Mouse (Mus musculus) heart, postnatal 10 days (tissue): ENCODE measurements around the gene Usf3. TPM values are rescaled to one million over a fixed set of nuclear protein-coding genes. Genes with fewer than 3 reads are reported as not detected.

Experiments used
- DNase-seq, 2 experiments: peaks; one replicate each; pipeline ENCODE4 v3.0.0; 2021
- intact Hi-C: fragments of 180-260 bp; cut with DNase I; formaldehyde crosslinking; loops from one replicate; pipeline ENCODE4 v1.15.1; 2025
- total RNA-seq, 2 experiments: library from RNA; stranded (reverse); gene quantifications; 2 replicates each; pipeline ENCODE4 v1.2.3; 2021

Gene Usf3
- total RNA-seq, 2 experiments from 2014 or later, result 23.0 to 24.5 TPM

DNA sequence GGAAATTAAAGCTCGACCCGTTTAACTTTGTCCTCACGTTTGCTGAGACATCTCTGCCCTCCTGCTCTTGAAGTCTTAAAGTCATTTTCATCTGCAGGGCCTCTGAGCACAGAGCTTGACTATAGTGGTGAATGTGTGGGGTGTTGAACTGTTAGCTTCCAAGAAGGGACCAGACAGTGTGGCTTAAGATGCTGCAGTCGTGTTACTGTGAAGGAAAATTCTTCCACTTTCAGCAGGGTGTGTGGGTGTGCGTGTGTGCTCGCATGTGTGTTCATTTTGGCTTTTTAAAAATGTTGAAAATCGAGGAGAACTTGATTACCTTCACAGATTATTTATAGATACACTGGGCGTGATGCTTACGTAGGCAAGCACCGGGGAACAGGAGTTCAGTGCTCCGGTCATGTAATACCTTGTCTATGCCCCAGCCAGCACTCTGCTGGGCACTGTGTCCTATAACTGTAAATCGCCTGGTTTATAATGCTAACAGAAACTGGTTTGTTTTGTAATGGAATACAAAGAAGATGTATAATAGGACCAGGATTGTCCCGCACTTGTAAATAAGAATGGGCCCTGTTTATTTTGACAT lies 53.8 kb downstream of the Usf3 start:
- intact Hi-C loops, result no loop called here
- no peak for DNase-seq

DNA sequence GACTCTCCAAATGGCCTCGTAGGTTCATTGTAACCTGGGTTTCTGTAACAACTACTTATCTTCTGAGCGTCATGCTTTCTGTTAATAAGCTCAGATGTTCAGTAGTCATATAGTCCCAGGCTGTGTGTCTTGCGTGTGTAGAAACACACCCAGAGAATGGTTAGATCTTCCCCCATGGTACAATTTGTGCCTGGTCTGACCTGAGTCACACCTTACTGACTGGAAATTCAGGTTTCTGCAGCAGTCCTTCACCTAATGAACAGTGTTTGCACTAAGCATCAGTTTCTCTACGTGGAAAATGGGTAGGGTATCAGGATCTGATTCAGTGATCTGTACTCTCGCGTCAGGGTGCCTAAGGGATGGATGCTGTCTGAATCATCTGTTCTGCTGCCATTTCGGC lies 60.0 kb downstream of the Usf3 start:
- DNase-seq, result no peak
- intact Hi-C loops, result no loop called here

DNA sequence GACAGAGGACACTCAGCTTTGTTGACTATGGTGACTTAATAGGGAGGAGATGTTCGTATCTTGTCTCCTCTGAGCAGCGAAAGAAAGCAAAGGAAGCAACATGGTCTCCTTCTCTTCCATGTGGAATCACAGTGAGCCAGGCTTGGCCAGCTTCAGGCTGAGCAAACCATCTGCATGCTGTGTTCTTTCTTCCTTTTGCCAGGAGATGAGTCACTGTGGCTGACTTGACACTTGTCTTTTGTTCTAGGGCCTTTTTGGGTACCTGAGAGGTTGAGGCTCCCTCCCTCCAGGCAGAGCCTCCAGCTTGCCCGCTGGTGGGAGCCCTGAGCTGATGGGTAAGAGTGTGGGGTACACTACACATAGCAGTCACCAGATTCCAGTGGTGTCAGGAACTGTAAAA lies 64.8 kb downstream of the Usf3 start:
- DNase-seq, result no peak
- intact Hi-C loops, result no loop called here

DNA sequence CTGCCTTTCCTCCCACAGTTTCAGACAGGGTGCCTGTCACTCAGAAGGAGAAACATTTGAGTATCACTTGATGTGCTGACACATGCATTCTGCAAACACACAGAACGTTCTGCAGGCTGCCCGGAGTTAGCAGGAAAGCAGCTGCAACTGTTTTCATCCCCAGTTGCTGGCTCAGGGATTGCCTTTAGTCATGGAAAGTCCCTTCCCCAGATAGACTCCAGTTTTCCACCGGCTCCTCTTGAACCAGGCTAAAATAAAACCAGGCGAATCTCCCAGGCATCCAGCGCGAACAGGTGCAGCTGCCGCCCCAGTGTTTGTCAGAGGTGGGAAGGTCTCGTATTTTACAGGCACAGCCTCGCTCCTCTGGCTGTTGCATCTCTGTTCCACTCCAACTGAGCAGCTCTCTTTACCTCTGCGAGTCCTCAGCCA lies 65.8 kb downstream of the Usf3 start:
- intact Hi-C loops, result no loop called here
- peak in 1 of 2 experiments; percentile 40 for DNase-seq

DNA sequence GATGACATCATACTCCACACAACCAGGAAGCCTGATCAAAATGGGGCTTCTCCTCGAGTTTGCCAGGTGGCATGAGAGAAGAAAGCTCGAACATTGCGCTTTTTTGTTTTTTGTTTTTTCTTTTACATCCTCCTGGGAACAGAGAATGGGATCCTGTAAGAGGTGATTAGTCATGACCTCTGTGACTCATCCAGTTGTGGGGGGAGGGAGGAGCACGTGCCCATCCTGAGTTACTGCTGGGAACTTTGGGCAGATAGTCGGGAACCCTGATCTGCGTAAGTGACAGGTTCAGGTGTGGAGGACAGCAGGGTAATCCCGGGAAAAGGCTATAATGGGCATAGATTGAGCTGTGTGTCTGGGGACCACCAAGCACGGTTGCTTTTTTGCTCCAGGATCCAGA lies 67.4 kb downstream of the Usf3 start:
- intact Hi-C loops, result no loop called here
- no peak for DNase-seq

DNA sequence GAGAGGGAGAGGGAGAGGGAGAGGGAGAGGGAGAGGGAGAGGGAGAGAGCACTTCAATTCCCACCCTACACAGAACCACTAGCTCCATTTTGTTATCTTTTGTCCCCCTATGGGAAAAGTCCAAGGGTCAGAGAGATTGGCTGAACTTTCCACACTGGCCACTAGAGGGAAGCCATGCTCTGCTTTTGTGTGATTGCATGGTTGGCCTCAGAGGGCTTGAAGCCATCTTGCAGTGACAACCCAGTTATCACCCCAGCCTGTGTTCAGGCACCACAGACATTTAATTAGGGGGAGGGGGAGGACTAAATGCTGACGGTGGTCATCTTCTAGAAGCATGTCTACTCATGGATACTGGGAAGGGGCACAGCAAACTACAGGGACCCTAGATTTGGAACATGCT lies 69.6 kb downstream of the Usf3 start:
- DNase-seq, result peak; percentile 81 to 89
- intact Hi-C loops, result loop anchor here (1.0 kb wide), 1 partner anchor 120 kb away; no protein-coding TSS in a partner anchor

DNA sequence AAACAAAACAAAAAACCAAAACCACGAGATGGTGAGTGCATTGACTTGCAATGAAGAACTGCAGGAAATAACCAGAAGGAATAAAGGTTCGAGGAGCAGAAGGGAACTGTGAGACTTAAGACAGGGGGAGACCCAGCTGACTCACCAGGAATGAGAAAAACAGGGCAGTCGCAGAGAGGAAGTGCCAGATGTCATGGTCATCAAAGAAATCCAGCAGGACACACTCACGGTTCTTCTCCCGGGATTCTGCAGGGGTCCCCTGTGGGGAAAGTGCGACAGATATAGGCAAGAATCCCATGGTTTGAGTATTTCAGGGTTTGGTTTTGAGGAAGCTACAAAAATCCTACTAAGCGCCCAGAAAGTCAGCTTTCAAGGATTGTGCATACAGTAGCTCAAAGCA lies 70.3 kb downstream of the Usf3 start:
- intact Hi-C loops, result no loop called here
- DNase-seq, result no peak

DNA sequence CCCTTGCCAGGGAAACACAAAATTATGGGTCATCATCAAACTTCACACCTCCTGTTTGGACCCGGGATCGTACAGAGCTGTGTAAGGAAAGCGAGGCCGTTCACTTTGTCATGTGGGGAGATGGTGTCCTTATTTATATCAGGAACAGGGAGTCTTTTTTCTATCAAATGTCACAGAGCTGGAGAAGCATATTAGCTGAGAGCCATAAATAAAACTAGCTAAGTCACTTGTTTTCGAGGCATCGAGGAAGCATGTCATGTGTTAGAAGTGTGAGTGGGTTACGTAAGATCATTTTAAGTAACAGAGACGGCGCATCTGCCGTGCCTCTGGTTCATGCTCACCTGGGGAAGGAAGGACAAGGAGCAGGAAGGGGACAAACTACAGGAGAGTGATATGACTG lies 76.9 kb downstream of the Usf3 start:
- no peak for DNase-seq
- intact Hi-C loops, result no loop called here

DNA sequence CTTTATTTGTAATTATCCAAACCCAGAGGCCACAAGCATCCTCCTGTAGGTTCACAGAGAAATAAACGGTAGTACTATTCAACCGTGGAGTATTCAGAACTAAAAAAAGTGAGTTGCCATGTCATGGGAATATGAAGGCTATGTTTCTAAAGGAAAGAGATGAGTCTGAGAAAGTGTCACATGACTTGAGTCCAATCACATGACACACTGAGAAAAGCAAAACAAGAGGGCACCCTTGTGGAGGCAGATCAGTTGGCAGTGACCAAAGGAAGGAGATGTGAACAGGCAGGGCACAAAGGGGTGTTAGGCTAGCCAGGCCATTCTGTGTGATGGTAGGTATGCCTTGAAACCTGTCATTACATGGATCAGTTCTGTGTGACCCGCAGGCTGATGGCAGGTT lies 79.7 kb downstream of the Usf3 start:
- intact Hi-C loops, result no loop called here
- DNase-seq, result no peak

DNA sequence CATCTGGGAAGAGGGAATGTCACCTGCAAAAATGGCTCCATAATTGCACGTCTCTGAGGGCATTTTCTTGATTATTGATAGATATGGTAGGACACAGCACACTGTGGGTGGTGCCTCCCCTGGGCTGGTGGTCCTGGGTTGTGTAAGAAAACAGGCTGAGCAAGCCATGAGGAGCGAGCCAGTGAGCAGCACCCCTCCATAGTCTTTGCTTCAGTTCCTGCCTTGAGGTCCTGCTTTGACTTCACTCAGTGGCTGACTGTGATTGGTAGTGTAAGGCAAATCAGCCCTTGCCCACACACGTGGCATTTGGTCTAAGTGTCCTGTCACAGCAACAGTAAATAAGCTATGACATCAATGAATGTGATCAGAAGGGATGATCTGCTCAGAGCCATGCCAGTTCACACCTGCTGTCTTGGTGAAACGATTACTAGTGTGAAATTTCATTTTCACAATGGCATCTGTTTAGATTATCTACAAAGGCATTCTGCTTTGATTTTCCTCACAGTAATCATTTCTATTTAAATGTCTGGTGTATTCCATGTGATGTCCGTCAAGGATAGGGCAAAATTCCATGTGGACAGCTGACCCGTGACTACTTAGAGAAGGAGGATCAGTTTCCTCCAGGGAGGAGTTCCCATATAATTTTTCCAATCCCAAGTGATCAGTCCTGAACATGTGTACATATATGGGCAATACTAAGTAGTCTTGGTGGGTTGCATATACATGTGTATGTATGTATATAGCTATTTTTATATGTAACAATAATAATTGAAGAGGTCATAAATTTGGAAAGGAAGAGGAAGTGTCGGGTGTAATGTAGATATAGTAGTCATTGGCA lies 81.0 kb downstream of the Usf3 start:
- DNase-seq, result peak in 1 of 2 experiments; percentile 21
- intact Hi-C loops, result no loop called here

DNA sequence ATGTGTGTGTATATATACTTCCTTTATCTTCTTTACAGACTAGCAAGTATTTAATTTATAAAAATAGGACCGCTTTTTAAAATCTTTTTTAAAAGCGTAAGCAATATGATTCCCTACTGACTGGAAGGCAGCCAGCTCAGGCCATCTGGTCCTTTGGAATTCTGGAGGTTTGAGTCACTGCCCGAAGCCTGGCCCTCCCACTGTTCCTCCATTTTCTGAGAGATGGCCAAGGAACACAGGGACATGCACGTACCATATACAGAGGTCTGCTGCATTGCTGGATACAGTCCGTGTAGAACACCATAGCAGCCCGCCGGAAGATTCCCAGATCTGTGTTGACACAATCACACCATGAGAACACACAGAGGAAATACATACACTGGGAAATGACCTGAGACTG lies 81.7 kb downstream of the Usf3 start:
- intact Hi-C loops, result no loop called here
- DNase-seq, result peak; percentile 77 to 79

DNA sequence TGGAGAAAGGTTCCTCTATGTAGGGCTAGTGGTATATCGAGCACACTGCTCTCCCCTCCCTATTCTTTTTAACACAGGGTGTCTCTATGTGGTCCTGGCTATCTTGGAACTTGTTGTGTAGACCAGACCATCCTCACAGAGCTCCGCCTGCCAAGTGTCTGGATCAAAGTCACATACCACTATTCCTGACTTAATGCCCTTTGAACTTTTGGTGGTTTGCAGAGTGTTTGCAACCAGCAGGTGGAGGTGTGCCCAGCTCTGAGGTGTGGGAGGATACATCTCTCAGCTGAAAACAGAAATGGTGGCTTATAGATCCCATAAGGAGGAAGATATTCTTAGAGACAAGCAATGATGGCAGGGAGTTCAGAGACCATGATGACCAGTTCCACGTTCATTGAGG lies 84.4 kb downstream of the Usf3 start:
- intact Hi-C loops, result no loop called here
- no peak for DNase-seq

DNA sequence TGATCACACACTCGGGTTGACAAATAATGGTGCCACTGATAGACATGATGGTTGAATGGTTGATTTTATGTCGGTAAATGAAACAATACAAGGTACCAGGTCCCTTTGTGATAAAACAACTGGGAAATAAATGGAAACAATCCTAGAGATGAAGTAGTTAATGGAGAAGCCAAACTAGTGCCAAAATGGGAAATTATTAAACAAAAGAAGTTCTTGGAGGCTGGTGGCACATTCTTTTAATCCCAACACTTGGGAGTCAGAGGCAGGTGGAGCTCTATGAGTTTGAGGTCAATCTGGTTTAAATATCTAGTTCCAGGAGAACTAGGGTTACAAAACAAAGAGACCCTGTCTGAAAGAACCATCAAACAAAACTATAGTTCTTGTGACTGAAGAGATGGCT lies 91.9 kb downstream of the Usf3 start:
- intact Hi-C loops, result no loop called here
- DNase-seq, result no peak

DNA sequence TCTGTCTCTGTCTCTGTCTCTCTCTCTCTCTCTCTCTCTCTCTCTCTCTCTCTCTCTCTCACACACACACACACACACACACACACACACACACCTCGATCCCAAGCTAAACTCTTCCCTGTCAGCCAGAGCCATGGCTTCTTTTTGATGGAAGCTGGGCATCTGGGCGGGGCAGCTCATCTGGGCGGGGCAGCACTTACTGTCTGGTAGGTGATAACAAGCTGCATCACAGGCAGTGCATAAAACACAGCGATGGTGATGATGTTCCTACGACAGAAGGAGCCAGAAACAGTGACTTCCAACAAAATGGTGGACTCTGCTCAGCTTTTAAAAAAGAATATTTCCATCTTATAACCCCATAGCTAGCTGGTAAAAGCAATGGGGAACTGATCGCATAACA lies 92.5 kb downstream of the Usf3 start:
- DNase-seq, result no peak
- intact Hi-C loops, result no loop called here

DNA sequence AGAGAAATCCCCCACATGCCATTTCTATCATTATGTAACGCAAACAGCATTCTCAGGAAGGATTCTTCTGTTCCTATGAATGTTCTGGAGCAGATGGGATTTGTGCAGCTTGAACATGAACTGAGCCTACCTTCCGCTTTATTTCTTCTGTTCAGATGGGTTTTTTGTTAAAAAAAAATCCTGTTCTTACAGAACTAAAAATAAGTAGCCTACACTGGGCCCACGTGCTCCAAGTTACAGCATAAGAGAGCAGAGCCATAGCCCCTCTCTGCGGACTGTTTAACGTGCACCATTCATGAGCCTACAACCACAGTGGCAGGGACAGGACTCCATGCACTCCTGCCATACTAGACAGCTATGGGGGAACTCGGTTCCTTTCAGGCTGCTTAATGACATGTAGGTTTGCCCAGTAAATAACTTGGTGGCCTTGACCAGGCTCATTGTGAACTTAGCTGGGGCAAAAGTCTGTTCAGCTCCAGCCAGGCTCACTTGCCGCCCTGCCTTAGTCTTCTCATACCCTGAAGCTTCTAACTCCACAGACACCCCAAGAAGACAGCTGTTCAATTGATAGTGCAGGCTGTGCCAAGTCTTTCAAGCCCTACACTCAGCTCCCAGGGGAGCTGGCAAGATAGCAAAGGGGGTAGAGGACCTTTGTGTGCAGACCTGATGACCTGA lies 95.6 kb downstream of the Usf3 start:
- intact Hi-C loops, result no loop called here
- DNase-seq, result no peak

DNA sequence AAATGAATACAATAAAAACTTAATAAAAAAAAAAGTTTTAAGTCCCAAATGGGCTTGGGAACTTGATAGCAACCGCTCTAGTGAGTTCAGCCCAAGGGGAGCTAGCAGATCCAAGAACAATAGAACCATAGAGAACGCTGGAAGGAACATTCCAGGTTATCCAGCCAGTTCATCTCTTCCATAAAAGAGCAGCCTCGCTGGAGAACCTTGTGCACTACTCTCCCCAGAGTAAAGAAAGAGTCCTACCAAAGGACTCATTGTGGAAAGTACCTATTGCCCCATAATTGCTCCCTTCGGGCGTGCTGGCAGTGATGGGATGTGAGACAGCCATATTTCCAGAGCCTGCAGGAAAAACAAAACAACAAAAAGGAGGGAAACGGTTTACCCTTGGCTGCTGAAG lies 96.5 kb downstream of the Usf3 start:
- peak in 1 of 2 experiments; percentile 3 for DNase-seq
- intact Hi-C loops, result no loop called here

DNA sequence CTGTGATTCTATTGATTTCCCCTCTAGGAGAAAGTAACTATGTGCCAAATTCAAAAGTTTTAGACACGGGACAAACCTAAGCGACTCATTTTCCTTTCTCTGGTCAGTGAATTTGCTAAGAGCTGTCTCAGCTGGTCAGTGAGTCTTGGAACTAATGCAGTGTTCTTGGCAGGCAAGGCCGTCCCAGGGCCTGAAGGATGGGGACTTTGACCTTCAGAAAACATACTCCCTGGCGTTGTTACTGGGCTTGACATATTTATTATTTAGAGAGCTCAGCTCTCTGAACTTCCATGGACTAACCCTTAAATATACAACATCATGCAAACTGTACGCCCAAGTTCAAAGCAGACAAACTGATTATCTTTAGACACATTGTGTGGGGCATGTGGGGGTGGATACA lies 97.6 kb downstream of the Usf3 start:
- intact Hi-C loops, result no loop called here
- DNase-seq, result peak; percentile 48 to 51

DNA sequence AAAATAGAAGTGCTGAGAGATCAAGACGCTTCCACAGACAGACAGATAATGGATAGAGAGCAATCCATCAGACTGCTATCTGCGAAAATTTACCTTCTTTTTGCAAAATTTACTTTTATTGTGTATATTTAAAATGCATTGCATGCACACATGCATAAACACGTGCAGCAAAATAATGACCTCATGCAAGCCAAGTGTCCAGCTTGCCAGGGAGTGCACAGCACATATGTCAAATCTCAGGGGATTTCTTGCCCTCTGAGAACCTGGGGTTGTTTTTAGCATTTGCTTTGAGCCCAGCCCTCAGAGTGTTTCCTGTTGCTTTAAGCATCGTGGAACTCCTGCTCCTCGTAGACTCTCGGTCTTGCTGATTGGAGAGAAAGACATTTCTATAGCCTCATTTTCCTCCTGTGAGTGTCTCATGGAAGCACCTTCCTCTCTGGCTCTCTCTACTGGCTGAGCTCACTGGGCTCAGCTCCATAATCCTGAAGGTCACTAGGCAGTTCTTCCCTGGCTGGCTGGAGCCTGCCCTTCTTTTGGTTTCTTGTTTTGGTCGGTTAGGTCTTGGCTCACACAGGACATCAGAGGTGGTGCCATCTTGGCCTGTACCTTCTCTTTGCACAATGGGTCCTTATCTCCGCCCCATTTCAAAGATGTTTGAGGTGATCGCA lies 98.5 kb downstream of the Usf3 start:
- peak; percentile 37 to 47 for DNase-seq
- intact Hi-C loops, result no loop called here
